Mouse (Mus musculus): ENCODE results near the gene Iqce. TPM values are rescaled to one million over a fixed set of nuclear protein-coding genes. Genes with fewer than 3 reads are reported as not detected.
"Not testable (repeated sequence)": the region's sequence is repeated elsewhere in the genome, so short reads cannot be mapped to it uniquely, and the experiment has no call there.

Gene Iqce
- polyA plus RNA-seq, 1 experiment from 2014 or later: 25.1 TPM

DNA sequence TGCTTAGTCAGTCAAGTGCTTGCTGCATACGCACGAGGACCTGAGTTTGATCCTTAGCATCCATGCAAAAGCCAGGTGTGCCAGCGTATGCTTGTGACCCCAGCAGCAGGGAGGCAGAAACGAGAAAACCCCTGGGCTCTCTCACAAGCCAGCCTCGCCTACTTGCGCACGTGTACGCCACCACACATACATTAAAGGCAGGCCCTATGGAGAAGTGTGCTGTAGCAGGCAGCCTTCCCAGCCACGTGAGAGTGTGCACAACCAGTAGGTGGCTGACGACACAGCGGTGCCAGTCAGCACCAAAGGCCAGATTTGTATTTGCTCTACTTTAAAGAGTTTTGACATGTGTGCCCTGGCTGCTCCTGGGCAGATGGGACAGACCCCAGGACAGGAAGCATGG lies 26.5 kb downstream of the Iqce start:
- WGBS: 89% methylated on average over 11 of the region's 11 CpGs
- Histone ChIP-seq H3K36me3 (peaks cover 20% of the 10 kb centered on the region), H3K27me3 (no peaks in the 10 kb centered on the region), H3K9me3 (no peaks in the 10 kb centered on the region), H3K4me3 (no peak overlapping the region), H3K4me1 (no peaks in the 10 kb centered on the region), H3K27ac (replicated peaks) (no peak overlapping the region), H3K9ac (replicated peaks) (no peak overlapping the region), H3K4me2 (replicated peaks) (no peak overlapping the region)
- no peak for ATAC-seq (replicated peaks)

DNA sequence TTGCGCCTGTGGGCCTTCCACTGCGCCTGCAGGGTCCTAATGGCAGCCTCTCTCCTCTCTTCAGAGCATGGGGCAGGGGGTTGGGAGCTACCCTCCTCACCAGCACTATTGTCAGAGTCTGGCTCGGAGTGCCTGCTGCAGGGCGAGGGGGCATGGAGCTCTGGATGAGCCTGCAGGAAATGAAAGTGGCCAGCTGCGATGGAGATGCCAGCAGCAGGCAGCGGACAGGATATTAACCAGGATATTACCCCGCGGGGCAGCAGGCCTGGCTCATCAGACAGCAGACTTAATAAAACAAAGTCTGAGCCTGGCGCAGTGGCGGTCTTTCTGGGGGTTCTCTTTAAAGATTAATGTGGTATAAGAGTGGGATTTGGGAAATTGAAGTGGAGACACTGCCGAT lies 27.1 kb downstream of the Iqce start:
- H3K27ac ChIP-seq (replicated peaks): no peak overlapping the region
- no peak for ATAC-seq (replicated peaks)
- no peak overlapping the region for H3K9ac ChIP-seq (replicated peaks)
- 79% methylated on average over 11 of the region's 11 CpGs for WGBS
- no peaks in the 10 kb centered on the region for H3K4me1 ChIP-seq
- H3K4me3 ChIP-seq: no peak overlapping the region
- H3K9me3 ChIP-seq: no peaks in the 10 kb centered on the region
- H3K27me3 ChIP-seq: no peaks in the 10 kb centered on the region
- peaks cover 22% of the 10 kb centered on the region for H3K36me3 ChIP-seq
- H3K4me2 ChIP-seq (replicated peaks): no peak overlapping the region

DNA sequence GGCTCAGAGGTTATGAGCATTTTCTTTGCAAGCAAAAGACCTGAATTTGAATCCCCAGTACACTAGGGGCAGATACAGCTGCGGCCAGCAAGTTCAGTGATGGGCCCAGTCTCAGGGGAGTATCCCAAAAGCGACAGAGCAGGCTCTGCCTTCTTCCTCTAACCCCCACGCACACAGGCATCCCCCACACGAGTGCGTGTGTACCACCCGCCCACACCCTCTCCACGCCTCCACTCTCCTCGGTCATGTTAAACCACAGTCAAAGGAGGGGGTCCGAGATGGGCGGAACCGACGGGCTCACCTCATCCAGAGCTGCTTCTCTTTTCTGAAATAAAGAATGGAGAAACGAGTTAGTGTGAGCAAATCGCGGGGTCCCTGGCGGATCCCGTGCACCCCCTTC lies 28.1 kb downstream of the Iqce start:
- 87% methylated on average over 17 of the region's 17 CpGs for WGBS
- Histone ChIP-seq H3K27me3 (no peaks in the 10 kb centered on the region), H3K9me3 (no peaks in the 10 kb centered on the region), H3K9ac (replicated peaks) (no peak overlapping the region), H3K4me3 (no peak overlapping the region), H3K4me2 (replicated peaks) (no peak overlapping the region), H3K4me1 (no peaks in the 10 kb centered on the region), H3K27ac (replicated peaks) (no peak overlapping the region), H3K36me3 (peaks cover 26% of the 10 kb centered on the region)
- no peak for ATAC-seq (replicated peaks)

DNA sequence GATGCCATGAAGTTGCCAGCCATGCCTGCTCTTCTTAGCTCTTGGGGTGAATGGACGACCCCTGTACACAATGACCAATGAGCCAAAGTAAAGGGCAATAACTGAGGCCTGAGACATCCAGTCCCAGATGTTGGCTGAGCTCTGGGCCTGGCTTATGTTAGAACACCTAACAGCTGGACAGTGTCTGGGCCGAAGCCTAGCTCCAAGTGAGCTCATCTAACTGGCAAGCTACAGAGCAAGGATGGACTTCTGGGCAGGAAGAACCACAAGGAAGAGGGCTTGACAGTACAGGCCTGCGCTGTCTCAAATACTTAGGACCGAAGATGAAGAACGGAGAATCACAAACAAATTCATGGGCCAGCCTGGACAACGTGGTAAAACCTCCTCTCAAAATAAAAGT lies 29.6 kb downstream of the Iqce start:
- H3K27me3 ChIP-seq; H3K9ac ChIP-seq (replicated peaks); H3K9me3 ChIP-seq; ATAC-seq (replicated peaks); H3K4me3 ChIP-seq; H3K4me2 ChIP-seq (replicated peaks); H3K4me1 ChIP-seq; H3K27ac ChIP-seq (replicated peaks): not testable (repeated sequence)
- H3K36me3 ChIP-seq: peaks cover 25% of the 10 kb centered on the region
- 93% methylated on average over 6 of the region's 6 CpGs for WGBS

DNA sequence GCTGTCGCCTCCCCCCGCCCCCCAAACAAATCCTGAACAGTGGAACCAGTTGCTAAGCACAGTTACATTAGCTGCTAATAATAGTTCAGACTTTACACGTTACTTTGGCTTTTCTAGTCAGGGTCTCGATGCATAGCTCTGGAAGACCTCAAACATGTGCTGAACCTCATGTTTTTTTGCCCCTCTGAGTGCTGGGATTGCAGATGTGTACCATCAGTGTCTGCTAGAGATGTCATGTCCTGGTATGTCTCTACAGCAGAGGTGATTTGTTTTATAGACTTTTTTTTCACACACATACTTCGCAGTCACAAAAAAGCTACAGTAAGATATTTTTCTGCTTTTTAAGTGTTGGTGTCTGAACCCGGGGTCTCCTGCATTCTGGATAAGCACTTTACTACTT lies 30.1 kb downstream of the Iqce start:
- Histone ChIP-seq H3K27me3 (no peaks in the 10 kb centered on the region), H3K4me2 (replicated peaks) (no peak overlapping the region), H3K4me1 (no peaks in the 10 kb centered on the region), H3K36me3 (peaks cover 20% of the 10 kb centered on the region), H3K27ac (replicated peaks) (no peak overlapping the region), H3K9ac (replicated peaks) (no peak overlapping the region), H3K9me3 (no peaks in the 10 kb centered on the region), H3K4me3 (no peak overlapping the region)
- no peak for ATAC-seq (replicated peaks)
- WGBS: 90% methylated on average over 6 of the region's 6 CpGs

DNA sequence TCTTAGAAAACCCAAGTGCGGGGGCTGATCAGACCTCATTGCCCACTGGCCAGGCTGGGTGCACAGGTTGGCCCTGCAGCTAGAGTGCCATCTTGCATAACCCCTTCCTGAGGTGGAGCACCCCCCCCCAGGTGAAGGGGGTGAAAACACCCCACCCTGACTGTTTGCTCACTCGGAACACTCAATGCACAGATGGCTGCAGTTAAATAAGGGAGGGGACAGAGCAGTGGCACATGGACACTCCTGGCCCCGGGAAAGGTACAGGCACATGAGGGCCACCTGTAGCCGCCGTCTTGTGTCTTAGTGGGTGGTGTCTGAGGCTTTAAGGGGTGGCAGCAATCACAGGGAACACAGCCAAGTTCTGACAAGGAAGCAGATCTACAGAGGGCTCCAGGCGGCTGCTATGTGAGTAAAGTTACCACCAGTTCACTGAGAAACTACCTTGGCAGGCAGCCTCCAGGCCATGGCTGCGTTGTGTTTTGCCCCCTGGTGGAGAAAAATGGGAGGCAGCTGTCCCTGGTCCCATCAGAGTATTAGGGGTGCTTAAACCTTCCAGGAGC lies 38.5 kb downstream of the Iqce start:
- no peak for ATAC-seq (replicated peaks)
- peaks cover 51% of the 10 kb centered on the region for H3K4me1 ChIP-seq
- H3K9ac ChIP-seq (replicated peaks): no peak overlapping the region
- no peaks in the 10 kb centered on the region for H3K27me3 ChIP-seq
- H3K4me2 ChIP-seq (replicated peaks): no peak overlapping the region
- H3K36me3 ChIP-seq: peaks cover 2% of the 10 kb centered on the region
- WGBS: 39% methylated on average over 7 of the region's 7 CpGs
- no peak overlapping the region for H3K4me3 ChIP-seq
- no peaks in the 10 kb centered on the region for H3K9me3 ChIP-seq
- H3K27ac ChIP-seq (replicated peaks): peak overlapping the region; percentile 70; the same call in 1 of the 2 replicates

DNA sequence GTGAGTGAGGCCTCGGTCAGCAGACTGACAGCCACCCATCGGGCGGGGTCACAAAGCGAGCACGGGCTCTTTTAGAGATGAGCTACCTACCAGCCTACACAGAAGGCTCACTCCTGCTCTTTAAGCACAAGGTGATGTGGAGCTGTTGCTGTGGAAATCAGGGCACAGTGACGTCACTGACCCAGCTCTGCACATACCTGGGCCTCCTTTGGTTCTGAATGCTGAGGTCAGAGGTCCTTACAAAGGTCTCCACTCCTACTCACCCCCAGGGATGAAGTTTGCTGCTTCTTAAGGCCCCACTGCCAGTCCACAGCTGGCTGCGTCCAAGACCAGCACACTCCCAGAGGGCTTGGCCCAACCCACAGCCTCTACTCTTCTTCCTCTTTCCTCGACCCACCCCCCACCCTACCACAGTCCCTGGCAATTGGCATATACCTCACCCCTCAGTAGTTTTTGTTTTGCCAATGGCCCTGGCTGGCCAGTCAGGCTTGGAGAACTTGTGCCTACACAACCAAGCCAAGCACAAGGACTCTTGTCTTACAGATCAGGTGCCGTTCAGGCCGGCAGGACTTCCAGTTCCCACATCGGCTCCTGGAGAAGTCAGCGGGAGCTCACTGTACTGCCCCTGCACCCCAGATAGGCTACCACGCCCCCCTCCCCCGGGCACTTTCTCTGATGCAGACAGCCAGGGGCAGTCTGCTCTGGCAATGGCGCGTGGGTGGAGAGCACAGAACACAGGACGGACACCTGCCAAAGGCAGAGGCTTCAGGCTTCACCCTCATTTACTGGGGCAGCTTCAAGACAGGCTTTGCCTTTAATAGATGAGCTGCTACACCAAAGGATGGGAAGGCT lies 39.2 kb downstream of the Iqce start:
- no peaks in the 10 kb centered on the region for H3K9me3 ChIP-seq
- WGBS: 61% methylated on average over 17 of the region's 17 CpGs
- no peaks in the 10 kb centered on the region; the same call in 1 of the 2 replicates for H3K36me3 ChIP-seq
- H3K4me1 ChIP-seq: peaks cover 51% of the 10 kb centered on the region
- peak overlapping the region; percentile 70 for H3K27ac ChIP-seq (replicated peaks)
- H3K27me3 ChIP-seq: no peaks in the 10 kb centered on the region
- H3K4me2 ChIP-seq (replicated peaks): no peak overlapping the region
- no peak overlapping the region for H3K4me3 ChIP-seq
- no peak for ATAC-seq (replicated peaks)
- H3K9ac ChIP-seq (replicated peaks): no peak overlapping the region

DNA sequence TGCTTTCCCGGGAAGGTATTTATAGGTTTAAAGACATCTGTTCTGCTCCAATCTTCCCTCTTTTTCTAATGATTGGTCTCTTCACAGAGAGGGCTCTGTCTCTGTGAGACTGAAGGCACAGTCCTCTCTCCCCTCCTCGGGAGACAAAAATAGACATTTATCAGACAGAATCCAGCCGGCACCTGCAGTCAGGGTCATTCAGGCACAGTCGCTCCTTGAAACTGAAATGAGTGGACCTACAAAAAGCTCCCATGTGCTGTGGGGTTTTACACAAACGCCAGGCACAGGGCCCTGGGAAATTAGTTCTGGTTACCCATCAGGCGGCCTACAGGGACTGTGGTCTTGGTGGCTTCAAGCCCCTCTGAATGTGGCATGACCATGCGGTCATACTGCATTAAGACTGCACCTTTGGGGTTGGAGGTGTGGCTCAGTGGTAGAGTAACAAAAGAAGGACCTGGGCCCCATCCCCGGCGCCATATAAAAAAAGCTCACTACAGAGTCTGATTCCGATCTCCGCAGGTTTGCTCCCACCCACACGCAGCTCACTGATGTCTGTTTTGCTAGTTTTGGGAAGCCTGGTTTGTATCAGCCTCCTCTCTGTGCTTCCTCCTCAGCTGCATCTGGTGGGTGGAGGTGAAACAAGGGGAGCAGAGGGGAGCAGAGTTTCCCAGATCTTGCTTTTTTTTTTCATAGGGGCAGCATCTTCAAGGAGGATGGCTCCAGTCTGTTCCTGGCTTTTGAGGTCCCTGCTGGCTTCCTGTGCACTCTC lies 40.1 kb downstream of the Iqce start:
- no peaks in the 10 kb centered on the region; the same call in 1 of the 2 replicates for H3K36me3 ChIP-seq
- WGBS: 50% methylated on average over 12 of the region's 12 CpGs
- no peaks in the 10 kb centered on the region for H3K27me3 ChIP-seq
- no peaks in the 10 kb centered on the region for H3K9me3 ChIP-seq
- H3K27ac ChIP-seq (replicated peaks): peak overlapping the region; percentile 70
- H3K4me3 ChIP-seq: no peak overlapping the region
- no peak overlapping the region for H3K4me2 ChIP-seq (replicated peaks)
- ATAC-seq (replicated peaks): no peak
- H3K4me1 ChIP-seq: peaks cover 56% of the 10 kb centered on the region
- H3K9ac ChIP-seq (replicated peaks): no peak overlapping the region

DNA sequence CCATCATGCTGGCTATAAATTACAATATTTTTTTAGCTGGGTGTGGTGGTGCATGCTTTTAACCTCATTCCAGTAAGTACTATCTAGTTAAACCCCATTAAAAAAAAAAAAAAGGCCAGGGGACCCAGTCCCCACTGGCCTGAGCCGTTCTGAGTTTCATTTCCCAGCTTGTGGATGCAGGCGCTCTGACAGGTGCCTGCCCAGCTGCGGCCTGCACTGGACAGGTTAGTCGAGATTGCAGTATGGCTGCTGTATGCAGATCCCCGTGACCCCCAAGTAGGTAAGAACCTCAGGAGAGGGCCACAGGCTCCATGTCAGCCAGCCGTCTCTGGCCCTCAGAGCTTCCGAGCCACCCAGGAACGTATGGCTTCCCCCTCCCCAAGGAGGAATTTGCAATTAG lies 40.8 kb downstream of the Iqce start:
- H3K4me1 ChIP-seq: peaks cover 56% of the 10 kb centered on the region

DNA sequence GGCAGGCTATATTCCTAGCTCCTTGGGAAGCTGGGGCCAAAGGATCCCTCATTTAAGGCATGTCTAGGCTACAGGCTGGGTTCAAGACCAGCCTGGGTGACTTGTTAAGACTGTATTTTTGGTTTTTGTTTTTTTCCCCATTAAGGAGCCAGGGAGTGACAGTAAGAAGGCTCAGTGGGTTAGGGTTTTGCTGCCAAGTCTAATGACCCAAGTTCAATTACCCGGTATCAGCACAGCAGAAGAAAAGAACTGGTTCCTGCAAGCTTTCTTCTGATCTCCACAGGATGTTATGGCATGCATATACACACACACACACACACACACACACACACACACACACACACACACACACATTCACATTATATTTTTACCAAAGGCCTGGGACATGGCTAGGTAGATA lies 41.8 kb downstream of the Iqce start:
- 18% methylated on average over 1 of the region's 1 CpGs for WGBS
- Histone ChIP-seq H3K4me2 (replicated peaks) (no peak overlapping the region), H3K9ac (replicated peaks) (peak overlapping the region; percentile 10; the same call in 1 of the 2 replicates), H3K9me3 (no peaks in the 10 kb centered on the region), H3K27ac (replicated peaks) (peak overlapping the region; percentile 94), H3K4me1 (peaks cover 56% of the 10 kb centered on the region), H3K36me3 (no peaks in the 10 kb centered on the region; the same call in 1 of the 2 replicates), H3K4me3 (no peak overlapping the region), H3K27me3 (no peaks in the 10 kb centered on the region)
- 0 out of 2 replicates have a peak, but pooled peaks have one; percentile 11 for ATAC-seq (replicated peaks)

More for the DNA sequence above, 40.8 kb downstream of the Iqce start:
- Histone ChIP-seq H3K27ac (replicated peaks) (peak overlapping the region; percentile 70), H3K36me3 (no peaks in the 10 kb centered on the region; the same call in 1 of the 2 replicates), H3K4me2 (replicated peaks) (no peak overlapping the region), H3K27me3 (no peaks in the 10 kb centered on the region), H3K4me3 (no peak overlapping the region), H3K9me3 (no peaks in the 10 kb centered on the region), H3K9ac (replicated peaks) (no peak overlapping the region)
- 63% methylated on average over 8 of the region's 8 CpGs for WGBS
- ATAC-seq (replicated peaks): no peak

DNA sequence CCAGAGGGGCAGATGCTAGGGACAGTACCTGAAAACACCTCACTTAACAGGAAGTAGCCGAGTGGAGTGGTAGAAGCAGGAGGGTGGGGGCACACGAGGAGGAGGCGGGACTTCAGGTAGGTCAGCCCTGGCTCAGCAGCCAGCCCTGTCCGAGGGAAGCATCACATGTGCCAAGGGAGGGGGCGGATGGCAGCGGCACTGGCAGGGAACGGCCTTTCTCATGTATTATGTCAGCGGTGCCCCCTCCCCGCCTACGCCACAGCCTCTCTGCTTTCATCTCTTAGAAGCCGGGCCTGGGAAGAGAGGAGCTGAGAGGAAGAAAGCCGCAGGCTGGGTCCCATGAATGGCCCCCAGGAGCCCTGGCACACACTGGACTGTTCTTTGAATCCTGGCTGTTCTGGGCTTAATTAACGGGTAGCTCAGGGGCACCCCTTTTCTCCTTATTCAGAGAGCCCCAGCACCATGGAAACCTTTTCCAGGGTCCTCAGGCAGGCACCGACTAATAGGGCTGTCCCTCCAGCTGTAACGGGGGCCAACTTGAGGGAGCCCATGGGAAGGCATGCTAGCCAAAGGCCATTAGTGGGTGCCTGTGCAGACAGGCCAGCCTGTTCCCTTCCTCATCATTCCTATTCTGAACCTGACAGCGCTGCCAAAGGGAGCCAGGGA lies 42.4 kb downstream of the Iqce start:
- 5% methylated on average over 16 of the region's 16 CpGs for WGBS

More for the DNA sequence above, 42.4 kb downstream of the Iqce start:
- Histone ChIP-seq H3K9ac (replicated peaks) (peak overlapping the region; percentile 10; the same call in 1 of the 2 replicates), H3K36me3 (no peaks in the 10 kb centered on the region), H3K9me3 (no peaks in the 10 kb centered on the region), H3K4me3 (no peak overlapping the region), H3K4me2 (replicated peaks) (0 out of 2 replicates have a peak overlapping the region, but pooled peaks have one; percentile 8), H3K4me1 (peaks cover 56% of the 10 kb centered on the region), H3K27me3 (no peaks in the 10 kb centered on the region), H3K27ac (replicated peaks) (peak overlapping the region; percentile 94)
- ATAC-seq (replicated peaks): peak; percentile 92

Data from forebrain, embryonic 15.5 days (tissue).